Mouse (Mus musculus) heart, adult 2 months (tissue): ENCODE measurements around the gene Cd3eap. TPM values are rescaled to one million over a fixed set of nuclear protein-coding genes. Genes with fewer than 3 reads are reported as not detected.

Source experiments
- DNase-seq, 2 experiments: peaks; one replicate each; pipeline ENCODE4 v3.0.0; 2021
- H3K27ac ChIP-seq: fragments of 200-600 bp; 2 replicates; pipeline ENCODE4 v1.8.1; 2022
- H3K27me3 ChIP-seq: fragments of 200-500 bp; 2 replicates; pipeline ENCODE4 v1.6.1; 2012; ENCODE audit warnings: mild to moderate bottlenecking, low read length, inconsistent platforms, mixed read lengths; ENCODE audit not compliant: control insufficient read depth, insufficient read depth
- H3K36me3 ChIP-seq: fragments of 200-500 bp; 2 replicates; pipeline ENCODE4 v1.6.1; 2012; ENCODE audit warnings: low read length, inconsistent platforms; ENCODE audit not compliant: control insufficient read depth, insufficient read depth
- H3K4me1 ChIP-seq: fragments of 200-500 bp; 2 replicates; pipeline ENCODE4 v1.6.1; 2011; ENCODE audit warnings: low read length; ENCODE audit not compliant: control insufficient read depth, insufficient read depth
- H3K4me3 ChIP-seq: fragments of 200-600 bp; 2 replicates; pipeline ENCODE4 v1.8.1; 2022
- H3K79me2 ChIP-seq: fragments of 200-500 bp; replicated peaks from 2 replicates; pipeline ENCODE4 v1.6.1; 2012; ENCODE audit warnings: mild to moderate bottlenecking, inconsistent platforms, low read length, moderate library complexity, mixed read lengths; ENCODE audit not compliant: control insufficient read depth, insufficient read depth
- H3K9ac ChIP-seq: fragments of 200-500 bp; 2 replicates; pipeline ENCODE4 v1.6.1; 2012; ENCODE audit warnings: low read depth, mild to moderate bottlenecking, control low read depth, inconsistent platforms, low read length, mixed read lengths
- CTCF ChIP-seq: fragments of 200-600 bp; IDR thresholded peaks from 2 replicates; pipeline ENCODE4 v1.8.1; 2022; ENCODE audit warnings: antibody characterized with exemption, mild to moderate bottlenecking, moderate library complexity
- EP300 ChIP-seq: fragments of 200-500 bp; IDR thresholded peaks from 2 replicates; pipeline ENCODE4 v1.6.1; 2011; ENCODE audit warnings: low read depth, low read length, control low read depth; ENCODE audit not compliant: insufficient read depth
- POLR2A ChIP-seq: fragments of 200-500 bp; IDR thresholded peaks from 2 replicates; pipeline ENCODE4 v1.6.1; 2011; ENCODE audit warnings: mild to moderate bottlenecking, low read depth, low read length, control low read depth; ENCODE audit not compliant: insufficient read depth
- WGBS: fragments of 180-500 bp; shearing (Covaris S2); methylation state at CpG from one replicate; pipeline ENCODE4 v1.1.7; 2018; 5-methylcytosine and 5-hydroxymethylcytosine counted together
- intact Hi-C: fragments of 180-260 bp; cut with DNase I; formaldehyde crosslinking; loops from one replicate; pipeline ENCODE4 v1.15.1; 2025
- polyA plus RNA-seq: library from polyadenylated mRNA; depleted of rRNA; stranded (reverse); fragments of >200 nt; gene quantifications from 2 replicates; pipeline ENCODE4 v1.2.3, GENCODE M21; 2012
- total RNA-seq, 2 experiments: library from RNA; stranded (reverse); gene quantifications; 2 replicates each; pipeline ENCODE4 v1.2.3; 2021

Cd3eap gene
- total and polyA plus RNA-seq, 3 experiments, result 4.7 to 9.7 (median 9.3) TPM

GRCm38 (mm10) chr7:19369823-19370425, 10.6 kb upstream of the Cd3eap start:
- 23% methylated on average over 46 of the region's 46 CpGs for WGBS
- peak; percentile 53 to 77 for DNase-seq
- intact Hi-C loops, result no loop called here
- H3K27me3 ChIP-seq, result no peaks in the 10 kb centered on the region
- H3K4me3 ChIP-seq, result peak overlapping the region; percentile 33
- H3K79me2 ChIP-seq, result peaks cover 2% of the 10 kb centered on the region; the same call in 1 of the 2 replicates
- H3K9ac ChIP-seq, result 0 out of 2 replicates have a peak overlapping the region, but pooled peaks have one; percentile 9
- H3K36me3 ChIP-seq, result no peaks in the 10 kb centered on the region
- TF ChIP-seq POLR2A, result no peak
- TF ChIP-seq CTCF, result peak; percentile 92
- peaks cover 3% of the 10 kb centered on the region for H3K4me1 ChIP-seq
- no peak overlapping the region for H3K27ac ChIP-seq

- no peak overlapping the region for H3K4me3 ChIP-seq
- peaks cover 5% of the 10 kb centered on the region for H3K4me1 ChIP-seq
- WGBS, result 26% methylated on average over 16 of the region's 16 CpGs
- H3K27me3 ChIP-seq, result no peaks in the 10 kb centered on the region
- no peak overlapping the region for H3K9ac ChIP-seq
- intact Hi-C loops, result no loop called here
- DNase-seq, result no peak
- peaks cover 2% of the 10 kb centered on the region; the same call in 1 of the 2 replicates for H3K79me2 ChIP-seq
- TF ChIP-seq CTCF (no peak), POLR2A (no peak), EP300 (no peak)
- no peaks in the 10 kb centered on the region for H3K36me3 ChIP-seq
- no peak overlapping the region for H3K27ac ChIP-seq
Observed at GRCm38 (mm10) chr7:19368380-19368779, 9.1 kb upstream of the Cd3eap start.

- intact Hi-C loops, result no loop called here
- no peak for TF ChIP-seq EP300
- TF ChIP-seq CTCF, result no peak
- TF ChIP-seq POLR2A, result no peak
- DNase-seq, result no peak
- no peaks in the 10 kb centered on the region; the same call in 1 of the 2 replicates for H3K36me3 ChIP-seq
- 0 out of 2 replicates have a peak, but pooled peaks cover 2% of the 10 kb centered on the region for H3K79me2 ChIP-seq
- no peak overlapping the region; the same call in 1 of the 2 replicates for H3K27ac ChIP-seq
- WGBS, result 42% methylated on average over 4 of the region's 4 CpGs
- H3K27me3 ChIP-seq, result no peaks in the 10 kb centered on the region
- no peak overlapping the region for H3K9ac ChIP-seq
- H3K4me1 ChIP-seq, result peaks cover 11% of the 10 kb centered on the region
- no peak overlapping the region for H3K4me3 ChIP-seq
Observed at GRCm38 (mm10) chr7:19365376-19365775, 6.1 kb upstream of the Cd3eap start.

GRCm38 (mm10) chr7:19363881-19364280, 4.6 kb upstream of the Cd3eap start:
- no peak overlapping the region for H3K9ac ChIP-seq
- TF ChIP-seq EP300, result peak; percentile 84; the same call in 1 of the 2 replicates
- TF ChIP-seq POLR2A, result no peak
- no peak; the same call in none of the 2 replicates for TF ChIP-seq CTCF
- intact Hi-C loops, result loop anchor here (5.0 kb wide), 2 partner anchors 67 to 137 kb away; partner anchors contain the start of gene Opa3

GRCm38 (mm10) chr7:19362276-19362675, 3.0 kb upstream of the Cd3eap start:
- Histone ChIP-seq H3K79me2 (no peaks in the 10 kb centered on the region), H3K36me3 (no peaks in the 10 kb centered on the region; the same call in 1 of the 2 replicates), H3K4me1 (peaks cover 12% of the 10 kb centered on the region), H3K27me3 (no peaks in the 10 kb centered on the region), H3K27ac (peak overlapping the region; percentile 93), H3K4me3 (peak overlapping the region; percentile 77), H3K9ac (peak overlapping the region; percentile 85)
- 30% methylated on average over 4 of the region's 4 CpGs for WGBS
- DNase-seq, result peak; percentile 53 to 67
- TF ChIP-seq EP300, result peak; percentile 74
- TF ChIP-seq CTCF, result no peak
- TF ChIP-seq POLR2A, result peak; percentile 37; the same call in 1 of the 2 replicates
- intact Hi-C loops, result loop anchor here (5.0 kb wide), 2 partner anchors 65 to 135 kb away; partner anchors contain the start of gene Opa3

More at GRCm38 (mm10) chr7:19363881-19364280, 4.6 kb upstream of the Cd3eap start:
- Histone ChIP-seq H3K4me1 (peaks cover 11% of the 10 kb centered on the region), H3K27me3 (no peaks in the 10 kb centered on the region), H3K27ac (peak overlapping the region; percentile 93), H3K79me2 (0 out of 2 replicates have a peak, but pooled peaks cover 2% of the 10 kb centered on the region), H3K4me3 (peak overlapping the region; percentile 20; the same call in 1 of the 2 replicates), H3K36me3 (no peaks in the 10 kb centered on the region; the same call in 1 of the 2 replicates)
- peak; percentile 84 to 88 for DNase-seq
- 5% methylated on average over 18 of the region's 18 CpGs for WGBS

- Histone ChIP-seq H3K36me3 (no peaks in the 10 kb centered on the region; the same call in 1 of the 2 replicates), H3K27me3 (no peaks in the 10 kb centered on the region), H3K9ac (peak overlapping the region; percentile 85), H3K4me3 (peak overlapping the region; percentile 77), H3K79me2 (no peaks in the 10 kb centered on the region), H3K4me1 (peaks cover 12% of the 10 kb centered on the region), H3K27ac (peak overlapping the region; percentile 93)
- DNase-seq, result peak; percentile 84 to 89
- 5% methylated on average over 16 of the region's 16 CpGs for WGBS
- intact Hi-C loops, result loop anchor here (2.0 to 5.0 kb wide), 3 partner anchors 17 to 134 kb away; partner anchors contain the start of genes Ercc1 and Opa3
- TF ChIP-seq POLR2A (no peak), CTCF (peak; percentile 96; the same call in 1 of the 2 replicates)
Observed at GRCm38 (mm10) chr7:19361720-19362119, 2.4 kb upstream of the Cd3eap start.
